Mouse (Mus musculus) olfactory bulb, adult 2 months (tissue): ENCODE results near the gene Tpst2.

ENCODE experiments used
- CTCF ChIP-seq: fragments of 200-500 bp; IDR thresholded peaks from 2 replicates; pipeline ENCODE4 v1.5.1; 2012; ENCODE audit warnings: low read depth, mild to moderate bottlenecking, low read length, moderate library complexity; ENCODE audit not compliant: insufficient read depth
- POLR2A ChIP-seq: fragments of 200-500 bp; IDR thresholded peaks from 2 replicates; pipeline ENCODE4 v1.6.1; 2012; ENCODE audit warnings: mild to moderate bottlenecking, low read depth, low read length, moderate library complexity; ENCODE audit not compliant: insufficient read depth

GRCm38 (mm10) chr5:112260818-112261217 lies 15.7 kb upstream of the Tpst2 start:
- no peak for TF ChIP-seq POLR2A
- no peak for TF ChIP-seq CTCF
